Mouse (Mus musculus) brain, embryonic 18.5 days (tissue): Measurements from ENCODE around the gene Vmn1r28.
"Not testable (repeated sequence)": the region's sequence is repeated elsewhere in the genome, so short reads cannot be mapped to it uniquely, and the experiment has no call there.

Source experiments
- DNase-seq: peaks from one replicate; pipeline ENCODE4 v3.0.0-alpha.2; 2012; ENCODE audit warnings: low read depth, low spot score

The Vmn1r28 gene

DNA sequence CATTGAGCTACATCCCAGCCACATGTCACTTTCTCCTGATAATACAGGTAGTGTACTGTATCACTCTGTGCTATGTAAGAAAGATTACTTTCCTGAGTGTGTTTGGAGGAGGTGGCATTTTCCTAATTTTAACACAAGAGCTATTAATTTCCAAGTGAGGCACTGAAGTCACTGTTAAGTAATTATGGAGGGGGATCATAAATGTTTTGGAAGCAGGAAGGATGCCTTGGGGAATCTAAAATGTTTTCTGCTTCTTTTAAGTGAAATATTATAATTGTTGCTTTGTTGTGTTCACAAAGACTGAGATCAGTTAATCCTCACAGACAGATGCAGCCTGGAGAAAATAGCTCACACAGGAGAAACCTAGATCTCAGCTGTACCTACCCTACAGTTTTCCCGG lies at the start of gene Vmn1r28:
Gene Vmn1r28 (plus strand): TSS at position 301 of the 400 bp plus-strand sequence.
- no peak for DNase-seq

- DNase-seq, result no peak
Observed at GRCm38 (mm10) chr6:58216119-58216518, 45.7 kb upstream of the Vmn1r28 start.

DNA sequence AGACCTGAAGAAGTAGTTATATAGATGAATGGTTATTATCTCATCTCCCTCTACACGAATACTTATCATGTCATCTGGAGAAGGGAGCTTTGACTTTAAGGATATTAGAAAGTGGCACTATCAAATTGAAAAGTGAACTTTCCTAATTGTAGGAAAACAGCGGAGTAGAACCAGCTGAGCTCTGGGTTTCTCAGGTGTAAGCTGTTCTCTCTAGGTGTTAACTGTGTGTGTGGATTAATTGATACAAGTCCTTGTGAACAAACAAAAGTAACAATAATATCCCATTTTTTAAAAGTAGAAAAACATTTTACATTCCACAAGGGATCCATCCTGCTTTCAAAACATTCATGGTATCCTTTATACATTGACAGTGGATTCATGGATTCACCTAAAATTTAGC lies 43.1 kb upstream of the Vmn1r28 start, which contains the start of gene Vmn1r27:
Gene Vmn1r27 (minus strand): TSS at position 101 of the 400 bp plus-strand sequence.
- DNase-seq, result no peak

- DNase-seq, result not testable (repeated sequence)
Observed at GRCm38 (mm10) chr6:58279661-58280060, 17.8 kb downstream of the Vmn1r28 start.

- DNase-seq, result no peak
Observed at GRCm38 (mm10) chr6:58292201-58292600, 30.4 kb downstream of the Vmn1r28 start.

GRCm38 (mm10) chr6:58298511-58298910 lies 36.7 kb downstream of the Vmn1r28 start:
- DNase-seq, result not testable (repeated sequence)

DNA sequence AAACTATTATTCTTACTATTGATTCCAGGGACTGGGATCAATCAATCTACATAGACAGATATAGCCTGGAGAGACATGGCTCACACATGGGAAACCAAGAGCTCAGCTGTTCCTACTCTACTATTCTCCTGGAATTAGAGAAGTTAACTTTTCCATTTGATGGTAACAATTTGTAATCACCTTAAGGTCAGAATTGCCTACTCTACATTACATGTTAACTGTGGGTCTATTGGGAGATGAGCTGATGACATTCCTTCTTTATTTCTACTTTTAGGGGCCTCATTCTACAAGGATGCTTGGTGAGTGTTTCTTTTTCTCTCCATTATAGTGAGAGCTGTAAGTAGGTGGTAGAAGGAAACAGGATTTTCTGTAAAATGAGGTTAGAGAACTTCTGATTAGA lies 39.4 kb downstream of the Vmn1r28 start, which contains the start of gene Vmn1r29:
Gene Vmn1r29 (plus strand): TSS at position 301 of the 400 bp plus-strand sequence.
- DNase-seq, result no peak
